Mouse (Mus musculus) liver, embryonic 14.5 days (tissue): ENCODE data around the gene Sft2d2.

Experiments
- CTCF ChIP-seq: IDR thresholded peaks from 2 replicates; pipeline ENCODE4 v1.5.1; 2016; ENCODE audit warnings: antibody characterized with exemption, low read depth, control low read depth
- EP300 ChIP-seq: IDR thresholded peaks from 2 replicates; pipeline ENCODE4 v1.6.1; 2016; ENCODE audit warnings: antibody characterized with exemption, low read depth

DNA sequence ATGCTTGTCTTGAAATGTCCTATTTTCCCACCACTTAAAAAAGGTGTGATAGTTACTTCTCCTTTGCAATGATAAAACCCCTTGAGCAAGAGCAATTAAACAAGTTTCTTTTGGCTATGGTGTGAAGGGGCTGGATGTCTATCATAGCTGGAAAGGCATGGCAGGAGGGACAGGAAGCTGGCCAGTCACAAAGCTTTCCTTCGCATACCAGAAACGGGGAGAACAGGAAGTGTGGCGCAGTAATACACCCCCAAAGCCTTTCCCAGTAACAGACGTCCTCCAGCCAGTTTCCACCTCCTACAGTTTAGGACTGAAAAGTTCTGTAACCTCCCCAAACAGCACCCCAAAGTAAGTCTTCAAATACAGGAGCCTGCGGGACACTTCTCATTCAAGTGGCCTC, 24.1 kb downstream of the Sft2d2 start:
- TF ChIP-seq CTCF, result no peak
- no peak for TF ChIP-seq EP300
